Mouse (Mus musculus) lung, postnatal 0 days (tissue): ENCODE measurements around the gene Fam214a.

ENCODE experiments used
- CTCF ChIP-seq: IDR thresholded peaks from 2 replicates; pipeline ENCODE4 v1.5.1; 2016; ENCODE audit warnings: antibody characterized with exemption, mild to moderate bottlenecking
- EP300 ChIP-seq: IDR thresholded peaks from 2 replicates; pipeline ENCODE4 v1.6.1; 2016; ENCODE audit warnings: antibody characterized with exemption, mild to moderate bottlenecking, control low read depth

- TF ChIP-seq CTCF (no peak), EP300 (no peak)
Measured at GRCm38 (mm10) chr9:75022546-75022945, 69.9 kb downstream of the Fam214a start.
